In the genomic region with DNA sequence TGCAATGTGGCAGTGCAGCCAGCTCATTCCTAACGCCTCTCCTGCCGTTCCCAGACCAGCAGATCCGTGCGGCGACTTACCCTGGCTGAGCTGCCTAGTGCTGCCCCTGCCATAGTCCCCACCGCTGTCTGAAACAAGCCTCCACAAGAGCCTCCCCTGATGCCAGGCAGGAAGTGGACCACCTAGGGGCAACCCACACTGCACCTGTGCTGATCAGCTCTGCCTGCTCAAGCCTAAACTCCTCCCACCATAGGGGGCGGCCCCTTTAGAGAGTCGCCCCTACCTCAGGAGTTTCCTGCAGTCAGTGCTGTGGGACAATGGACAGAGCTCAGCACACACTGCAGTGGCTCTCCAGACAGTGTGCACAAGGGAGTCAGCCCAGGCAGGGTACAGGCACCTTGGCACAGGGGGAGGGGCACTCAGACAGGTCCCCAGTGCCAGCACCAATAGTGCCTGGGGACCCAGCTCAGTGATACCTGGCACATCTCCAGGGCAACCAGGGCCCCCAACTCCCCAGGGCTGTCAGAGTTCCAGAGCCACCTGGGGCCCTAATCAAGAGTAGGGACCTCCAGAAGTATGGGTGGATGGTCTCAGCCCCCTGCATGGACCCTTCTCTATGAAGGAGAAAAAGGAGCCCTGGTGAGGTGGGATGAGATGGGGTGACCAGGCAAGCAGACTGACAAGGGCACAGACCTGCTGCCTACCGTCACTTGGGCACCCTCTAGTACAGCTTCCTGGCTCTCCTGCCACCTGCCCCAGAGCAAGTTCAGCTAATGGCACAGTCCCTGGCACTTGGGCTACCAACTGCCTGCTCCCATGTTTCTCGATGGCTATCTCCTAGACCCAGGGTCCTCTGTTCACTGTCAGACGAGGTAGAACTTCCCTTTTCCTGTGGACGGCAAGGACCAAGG, we compare ENCODE assay signal across 10 mouse cellular contexts. TPM values are rescaled to one million over a fixed set of nuclear protein-coding genes. Genes with fewer than 3 reads are reported as not detected.
DNase-seq lines count a peak whose midpoint lies in the region; ATAC-seq and TF ChIP-seq lines count a peak whose summit lies in the region.
"Had no signal": no experiment of that assay in that cellular context is flagged by ENCODE, and none has a peak within 500 bp of the region (broad histone marks: within the 10 kb centered on the region; RNA-seq: fewer than 3 reads in every experiment).

No protein-coding gene starts in this region.

- H3K4me1 ChIP-seq in hindbrain, embryonic 10.5 days (replicated peaks) = peaks cover 52% of the 10 kb centered on the region
- peaks cover 4% of the 10 kb centered on the region for H3K4me1 ChIP-seq in hindbrain, embryonic 11.5 days (replicated peaks; ENCODE audit: control insufficient read depth, insufficient read depth, low read length)
- H3K4me1 ChIP-seq in testis, adult 2 months (ENCODE audit: control insufficient read depth, insufficient read depth, low read length) = peaks cover 34% of the 10 kb centered on the region
- peaks cover 61% of the 10 kb centered on the region for H3K4me1 ChIP-seq in liver, embryonic 12.5 days

- no peak overlapping the region for H3K9ac ChIP-seq in hindbrain, embryonic 11.5 days (ENCODE audit: low read depth, low read length)
- H3K9ac ChIP-seq in liver, embryonic 12.5 days = no peak overlapping the region

- H3K27ac ChIP-seq in hindbrain, embryonic 10.5 days = 0 out of 2 replicates have a peak overlapping the region, but pooled peaks have one; percentile 35
- no peak overlapping the region for H3K27ac ChIP-seq in hindbrain, embryonic 11.5 days (ENCODE audit: low read depth, low read length)
- H3K27ac ChIP-seq in testis, adult 2 months (ENCODE audit: control insufficient read depth, insufficient read depth, low read depth, low read length) = no peak overlapping the region
- H3K27ac ChIP-seq in liver, embryonic 12.5 days = peak overlapping the region; percentile 36

- no peak for TF ChIP-seq CTCF in testis, adult 2 months (IDR thresholded peaks at IDR 0.05; ENCODE audit: control insufficient read depth, insufficient read depth, insufficient replicate concordance, low read depth, low read length)

- DNase-seq in hindbrain, embryonic 10.5 days (ENCODE audit: low spot score) = no peak
- no peak for DNase-seq in hindbrain, embryonic 11.5 days (ENCODE audit: low spot score)
- DNase-seq in testis, postnatal 14 days (ENCODE audit: low spot score) = no peak
- DNase-seq in embryo, embryonic 10.5 days (ENCODE audit: low spot score) = no peak
- DNase-seq in cerebellum, adult 11 months = no peak
- DNase-seq in T-cell, adult 2 months (ENCODE audit: low spot score) = no peak
- DNase-seq: gastrocnemius, postnatal 36 days; lung, postnatal 14 days had no signal

- no peaks in the 10 kb centered on the region for H3K27me3 ChIP-seq in hindbrain, embryonic 10.5 days (ENCODE audit: insufficient read depth, poor library complexity, severe bottlenecking)
- no peaks in the 10 kb centered on the region for H3K27me3 ChIP-seq in hindbrain, embryonic 11.5 days (ENCODE audit: control insufficient read depth, insufficient read depth, low read length)
- H3K27me3 ChIP-seq in testis, adult 2 months (ENCODE audit: control insufficient read depth, insufficient read depth, low read length) = no peaks in the 10 kb centered on the region
- no peaks in the 10 kb centered on the region for H3K27me3 ChIP-seq in liver, embryonic 12.5 days (replicated peaks)

- no peak for ATAC-seq in hindbrain, embryonic 11.5 days (ENCODE audit: low FRiP score)
- ATAC-seq in liver, embryonic 12.5 days = no peak

- H3K9me3 ChIP-seq in hindbrain, embryonic 10.5 days = no peaks in the 10 kb centered on the region
- H3K9me3 ChIP-seq in hindbrain, embryonic 11.5 days (ENCODE audit: control insufficient read depth, low read length) = no peaks in the 10 kb centered on the region
- no peaks in the 10 kb centered on the region for H3K9me3 ChIP-seq in liver, embryonic 12.5 days (replicated peaks)

- no peak overlapping the region for H3K4me2 ChIP-seq in hindbrain, embryonic 11.5 days (replicated peaks; ENCODE audit: low read depth, low read length)
- H3K4me2 ChIP-seq in liver, embryonic 12.5 days = no peak overlapping the region

- WGBS in hindbrain, embryonic 10.5 days = 79% methylated on average over 12 of the region's 12 CpGs
- WGBS in hindbrain, embryonic 11.5 days = 80% methylated on average over 12 of the region's 12 CpGs
- 74% methylated on average over 12 of the region's 12 CpGs for WGBS in liver, embryonic 12.5 days (ENCODE audit: insufficient replicate concordance)

- no peak overlapping the region for H3K4me3 ChIP-seq in hindbrain, embryonic 10.5 days
- H3K4me3 ChIP-seq in hindbrain, embryonic 11.5 days (ENCODE audit: low read depth, low read length) = no peak overlapping the region
- H3K4me3 ChIP-seq in testis, adult 2 months (ENCODE audit: control insufficient read depth, low read depth, low read length) = peak overlapping the region; percentile 85
- no peak overlapping the region for H3K4me3 ChIP-seq in liver, embryonic 12.5 days

- H3K36me3 ChIP-seq in hindbrain, embryonic 10.5 days = peaks cover 51% of the 10 kb centered on the region
- H3K36me3 ChIP-seq in hindbrain, embryonic 11.5 days (ENCODE audit: control insufficient read depth, insufficient read depth, low read length) = no peaks in the 10 kb centered on the region
- no peaks in the 10 kb centered on the region for H3K36me3 ChIP-seq in testis, adult 2 months (ENCODE audit: control insufficient read depth, insufficient read depth, low read length)
- H3K36me3 ChIP-seq in liver, embryonic 12.5 days = peaks cover 60% of the 10 kb centered on the region

- TF ChIP-seq POLR2A in testis, adult 2 months (IDR thresholded peaks at IDR 0.05; ENCODE audit: control insufficient read depth, low read depth, low read length) = no peak

RNA-seq across cellular contexts. Expression of a gene that starts 5.2 kb away (rescaled TPM):
- 89.1 and 109 TPM in 2 replicates for polyA plus RNA-seq in hindbrain, embryonic 10.5 days (2016; fragmentation: Nextera tagmentation; extraction: Ambion mirVana)
- 98.8 and 108 TPM in 2 replicates for polyA plus RNA-seq in hindbrain, embryonic 11.5 days (2014; fragmentation: Nextera tagmentation; extraction: Ambion mirVana)
- polyA plus RNA-seq in testis, adult 2 months (2012; rRNA removed) = 246 and 291 TPM in 2 replicates
- 86.4 and 88.9 TPM in 2 replicates for polyA plus RNA-seq in liver, embryonic 12.5 days (2016; fragmentation: Nextera tagmentation; extraction: Ambion mirVana)

RNA-seq across cellular contexts. Expression of a gene that starts 7.8 kb away (rescaled TPM):
- 6.9 and 7.3 TPM in 2 replicates for polyA plus RNA-seq in hindbrain, embryonic 10.5 days (2016; fragmentation: Nextera tagmentation; extraction: Ambion mirVana)
- 3.9 and 4.2 TPM in 2 replicates for polyA plus RNA-seq in hindbrain, embryonic 11.5 days (2014; fragmentation: Nextera tagmentation; extraction: Ambion mirVana)
- polyA plus RNA-seq in testis, adult 2 months (2012; rRNA removed) = 7.5 and 7.7 TPM in 2 replicates
- polyA plus RNA-seq in liver, embryonic 12.5 days (2016; fragmentation: Nextera tagmentation; extraction: Ambion mirVana) = 24.0 and 24.7 TPM in 2 replicates

RNA-seq across cellular contexts. Expression of a gene that starts 17.8 kb away (rescaled TPM):
- polyA plus RNA-seq in hindbrain, embryonic 10.5 days (2016; fragmentation: Nextera tagmentation; extraction: Ambion mirVana) = 89.9 and 92.0 TPM in 2 replicates
- polyA plus RNA-seq in hindbrain, embryonic 11.5 days (2014; fragmentation: Nextera tagmentation; extraction: Ambion mirVana) = 64.1 and 68.7 TPM in 2 replicates
- 58.8 and 61.6 TPM in 2 replicates for polyA plus RNA-seq in testis, adult 2 months (2012; rRNA removed)
- polyA plus RNA-seq in liver, embryonic 12.5 days (2016; fragmentation: Nextera tagmentation; extraction: Ambion mirVana) = 63.3 and 65.2 TPM in 2 replicates

RNA-seq across cellular contexts. Expression of a gene that starts 17.8 kb away (rescaled TPM):
- 11.0 and 11.3 TPM in 2 replicates for polyA plus RNA-seq in hindbrain, embryonic 10.5 days (2016; fragmentation: Nextera tagmentation; extraction: Ambion mirVana)
- polyA plus RNA-seq in hindbrain, embryonic 11.5 days (2014; fragmentation: Nextera tagmentation; extraction: Ambion mirVana) = 5.8 and 7.4 TPM in 2 replicates
- polyA plus RNA-seq in testis, adult 2 months (2012; rRNA removed) = 46.6 and 56.1 TPM in 2 replicates
- polyA plus RNA-seq in liver, embryonic 12.5 days (2016; fragmentation: Nextera tagmentation; extraction: Ambion mirVana) = 7.0 and 7.4 TPM in 2 replicates

RNA-seq across cellular contexts. Expression of a gene that starts 20.9 kb away (rescaled TPM):
- 4.6 and 5.5 TPM in 2 replicates for polyA plus RNA-seq in hindbrain, embryonic 10.5 days (2016; fragmentation: Nextera tagmentation; extraction: Ambion mirVana)
- polyA plus RNA-seq in hindbrain, embryonic 11.5 days (2014; fragmentation: Nextera tagmentation; extraction: Ambion mirVana) = 1.5 and 1.7 TPM in 2 replicates
- 1.9 and 2.1 TPM in 2 replicates for polyA plus RNA-seq in testis, adult 2 months (2012; rRNA removed)
- polyA plus RNA-seq in liver, embryonic 12.5 days (2016; fragmentation: Nextera tagmentation; extraction: Ambion mirVana) = 2.6 and 3.0 TPM in 2 replicates

Comparison
In these comparisons a context has a peak if more than half of its experiments do, and no peak if none do; other contexts are left out.
1. H3K27ac ChIP-seq: peak in hindbrain, embryonic 10.5 days (single experiment) and liver, embryonic 12.5 days (single experiment); none in hindbrain, embryonic 11.5 days (single experiment) and testis, adult 2 months (single experiment).